Mouse (Mus musculus): ENCODE measurements around the gene Klhl29. TPM values are rescaled to one million over a fixed set of nuclear protein-coding genes. Genes with fewer than 3 reads are reported as not detected.
A peak's percentile ranks its signal among the peaks of the same experiment; 100 is the strongest.

The Klhl29 gene
- polyA plus RNA-seq (2014; fragmentation: Nextera tagmentation; extraction: Ambion mirVana), result 8.4 and 9.5 TPM in 2 replicates

GRCm38 (mm10) chr12:5375616-5376461 lies at the start of gene Klhl29:
TSS of gene Klhl29 (minus strand) at chr12:5375682.
- no peaks in the 10 kb centered on the region for H3K36me3 ChIP-seq (ENCODE audit: control insufficient read depth, insufficient read depth, low read length)
- peak within 1 kb of the TSS; percentile 92 for H3K27ac ChIP-seq (replicated peaks; ENCODE audit: low read depth, low read length)
- peak within 1 kb of the TSS; percentile 83 for H3K4me3 ChIP-seq (replicated peaks; ENCODE audit: low read depth, low read length)
- H3K27me3 ChIP-seq (ENCODE audit: control insufficient read depth, insufficient read depth, low read length), result no peaks in the 10 kb centered on the region; the same call in 1 of the 2 replicates
- peak within 1 kb of the TSS; percentile 97 for H3K4me2 ChIP-seq (ENCODE audit: low read length)
- H3K9ac ChIP-seq (replicated peaks; ENCODE audit: low read length), result peak within 1 kb of the TSS; percentile 95
- ATAC-seq (ENCODE audit: low FRiP score, low TSS enrichment), result peak; percentile 95
- WGBS, result 2% methylated on average over 55 of the region's 66 CpGs
- DNase-seq, result peak; percentile 94
- no peaks in the 10 kb centered on the region for H3K9me3 ChIP-seq (ENCODE audit: control insufficient read depth, low read length)
- peaks cover 12% of the 10 kb centered on the region; the same call in 1 of the 2 replicates for H3K4me1 ChIP-seq (ENCODE audit: control insufficient read depth, insufficient read depth, low read length)

- Histone ChIP-seq H3K27ac (replicated peaks; ENCODE audit: low read depth, low read length) (no peak overlapping the region), H3K36me3 (ENCODE audit: control insufficient read depth, insufficient read depth, low read length) (no peaks in the 10 kb centered on the region), H3K4me3 (replicated peaks; ENCODE audit: low read depth, low read length) (no peak overlapping the region), H3K9ac (replicated peaks; ENCODE audit: low read length) (no peak overlapping the region), H3K27me3 (ENCODE audit: control insufficient read depth, insufficient read depth, low read length) (no peaks in the 10 kb centered on the region), H3K9me3 (ENCODE audit: control insufficient read depth, low read length) (no peaks in the 10 kb centered on the region), H3K4me2 (ENCODE audit: low read length) (no peak overlapping the region), H3K4me1 (ENCODE audit: control insufficient read depth, insufficient read depth, low read length) (no peaks in the 10 kb centered on the region)
- WGBS, result 70% methylated on average over 4 of the region's 4 CpGs
- no peak for DNase-seq
- ATAC-seq (ENCODE audit: low FRiP score, low TSS enrichment), result no peak
These were observed 49.8 kb upstream of the Klhl29 start for GRCm38 (mm10) chr12:5425276-5425675.

- ATAC-seq (ENCODE audit: low FRiP score, low TSS enrichment), result no peak
- no peaks in the 10 kb centered on the region for H3K36me3 ChIP-seq (ENCODE audit: control insufficient read depth, insufficient read depth, low read length)
- H3K27me3 ChIP-seq (ENCODE audit: control insufficient read depth, insufficient read depth, low read length), result no peaks in the 10 kb centered on the region
- WGBS, result 8% methylated on average over 3 of the region's 3 CpGs
- no peak overlapping the region for H3K27ac ChIP-seq (replicated peaks; ENCODE audit: low read depth, low read length)
- no peaks in the 10 kb centered on the region for H3K9me3 ChIP-seq (ENCODE audit: control insufficient read depth, low read length)
- H3K4me2 ChIP-seq (ENCODE audit: low read length), result 0 out of 2 replicates have a peak overlapping the region, but pooled peaks have one; percentile 11
- H3K4me3 ChIP-seq (replicated peaks; ENCODE audit: low read depth, low read length), result no peak overlapping the region
- H3K9ac ChIP-seq (replicated peaks; ENCODE audit: low read length), result no peak overlapping the region
- H3K4me1 ChIP-seq (ENCODE audit: control insufficient read depth, insufficient read depth, low read length), result peaks cover 18% of the 10 kb centered on the region
- peak; percentile 35 for DNase-seq
These were observed 40.3 kb upstream of the Klhl29 start for GRCm38 (mm10) chr12:5415806-5416205.

- no peak for DNase-seq
- H3K9ac ChIP-seq (replicated peaks; ENCODE audit: low read length), result no peak overlapping the region
- H3K4me3 ChIP-seq (replicated peaks; ENCODE audit: low read depth, low read length), result no peak overlapping the region
- no peak overlapping the region for H3K4me2 ChIP-seq (ENCODE audit: low read length)
- no peaks in the 10 kb centered on the region for H3K36me3 ChIP-seq (ENCODE audit: control insufficient read depth, insufficient read depth, low read length)
- no peaks in the 10 kb centered on the region for H3K9me3 ChIP-seq (ENCODE audit: control insufficient read depth, low read length)
- ATAC-seq (ENCODE audit: low FRiP score, low TSS enrichment), result no peak
- peaks cover 21% of the 10 kb centered on the region for H3K4me1 ChIP-seq (ENCODE audit: control insufficient read depth, insufficient read depth, low read length)
- H3K27me3 ChIP-seq (ENCODE audit: control insufficient read depth, insufficient read depth, low read length), result no peaks in the 10 kb centered on the region
- no peak overlapping the region for H3K27ac ChIP-seq (replicated peaks; ENCODE audit: low read depth, low read length)
These were observed 38.5 kb upstream of the Klhl29 start for GRCm38 (mm10) chr12:5413976-5414375.

- H3K9ac ChIP-seq (replicated peaks; ENCODE audit: low read length), result no peak overlapping the region
These were observed 36.5 kb upstream of the Klhl29 start for GRCm38 (mm10) chr12:5411761-5412537.

GRCm38 (mm10) chr12:5411346-5411745 lies 35.9 kb upstream of the Klhl29 start:
- Histone ChIP-seq H3K4me2 (ENCODE audit: low read length) (no peak overlapping the region), H3K9me3 (ENCODE audit: control insufficient read depth, low read length) (no peaks in the 10 kb centered on the region), H3K27ac (replicated peaks; ENCODE audit: low read depth, low read length) (no peak overlapping the region), H3K36me3 (ENCODE audit: control insufficient read depth, insufficient read depth, low read length) (no peaks in the 10 kb centered on the region), H3K4me3 (replicated peaks; ENCODE audit: low read depth, low read length) (no peak overlapping the region), H3K4me1 (ENCODE audit: control insufficient read depth, insufficient read depth, low read length) (peaks cover 15% of the 10 kb centered on the region), H3K9ac (replicated peaks; ENCODE audit: low read length) (no peak overlapping the region), H3K27me3 (ENCODE audit: control insufficient read depth, insufficient read depth, low read length) (no peaks in the 10 kb centered on the region)
- ATAC-seq (ENCODE audit: low FRiP score, low TSS enrichment) (no peak), DNase-seq (no peak)
- WGBS, result 79% methylated on average over 4 of the region's 4 CpGs

More at GRCm38 (mm10) chr12:5411761-5412537, 36.5 kb upstream of the Klhl29 start:
- Histone ChIP-seq H3K27ac (replicated peaks; ENCODE audit: low read depth, low read length) (no peak overlapping the region), H3K4me3 (replicated peaks; ENCODE audit: low read depth, low read length) (no peak overlapping the region), H3K4me1 (ENCODE audit: control insufficient read depth, insufficient read depth, low read length) (peaks cover 21% of the 10 kb centered on the region), H3K9me3 (ENCODE audit: control insufficient read depth, low read length) (no peaks in the 10 kb centered on the region), H3K27me3 (ENCODE audit: control insufficient read depth, insufficient read depth, low read length) (no peaks in the 10 kb centered on the region), H3K36me3 (ENCODE audit: control insufficient read depth, insufficient read depth, low read length) (no peaks in the 10 kb centered on the region), H3K4me2 (ENCODE audit: low read length) (no peak overlapping the region)
- DNase-seq, result no peak
- no peak for ATAC-seq (ENCODE audit: low FRiP score, low TSS enrichment)
- 86% methylated on average over 13 of the region's 13 CpGs for WGBS

- 0 out of 2 replicates have a peak, but pooled peaks cover 7% of the 10 kb centered on the region for H3K4me1 ChIP-seq (ENCODE audit: control insufficient read depth, insufficient read depth, low read length)
- ATAC-seq (ENCODE audit: low FRiP score, low TSS enrichment) (peak; percentile 89), DNase-seq (peak; percentile 98)
- peak overlapping the region; percentile 32 for H3K4me2 ChIP-seq (ENCODE audit: low read length)
- WGBS, result 5% methylated on average over 16 of the region's 16 CpGs
- H3K9ac ChIP-seq (replicated peaks; ENCODE audit: low read length), result no peak overlapping the region
- no peaks in the 10 kb centered on the region for H3K36me3 ChIP-seq (ENCODE audit: control insufficient read depth, insufficient read depth, low read length)
- no peaks in the 10 kb centered on the region for H3K9me3 ChIP-seq (ENCODE audit: control insufficient read depth, low read length)
- no peak overlapping the region for H3K27ac ChIP-seq (replicated peaks; ENCODE audit: low read depth, low read length)
- no peaks in the 10 kb centered on the region for H3K27me3 ChIP-seq (ENCODE audit: control insufficient read depth, insufficient read depth, low read length)
- no peak overlapping the region for H3K4me3 ChIP-seq (replicated peaks; ENCODE audit: low read depth, low read length)
These were observed 35.1 kb upstream of the Klhl29 start for GRCm38 (mm10) chr12:5410391-5411115.

- Histone ChIP-seq H3K9me3 (ENCODE audit: control insufficient read depth, low read length) (no peaks in the 10 kb centered on the region), H3K27me3 (ENCODE audit: control insufficient read depth, insufficient read depth, low read length) (no peaks in the 10 kb centered on the region), H3K27ac (replicated peaks; ENCODE audit: low read depth, low read length) (no peak overlapping the region), H3K36me3 (ENCODE audit: control insufficient read depth, insufficient read depth, low read length) (no peaks in the 10 kb centered on the region), H3K4me3 (replicated peaks; ENCODE audit: low read depth, low read length) (no peak overlapping the region), H3K4me2 (ENCODE audit: low read length) (no peak overlapping the region), H3K9ac (replicated peaks; ENCODE audit: low read length) (no peak overlapping the region), H3K4me1 (ENCODE audit: control insufficient read depth, insufficient read depth, low read length) (0 out of 2 replicates have a peak, but pooled peaks cover 4% of the 10 kb centered on the region)
- DNase-seq (no peak), ATAC-seq (ENCODE audit: low FRiP score, low TSS enrichment) (no peak)
- WGBS, result 69% methylated on average over 8 of the region's 8 CpGs
These were observed 31.7 kb upstream of the Klhl29 start for GRCm38 (mm10) chr12:5407175-5407574.

All from midbrain, embryonic 14.5 days (tissue).